8 mouse cellular contexts compared by ENCODE assay signal in the genomic region with DNA sequence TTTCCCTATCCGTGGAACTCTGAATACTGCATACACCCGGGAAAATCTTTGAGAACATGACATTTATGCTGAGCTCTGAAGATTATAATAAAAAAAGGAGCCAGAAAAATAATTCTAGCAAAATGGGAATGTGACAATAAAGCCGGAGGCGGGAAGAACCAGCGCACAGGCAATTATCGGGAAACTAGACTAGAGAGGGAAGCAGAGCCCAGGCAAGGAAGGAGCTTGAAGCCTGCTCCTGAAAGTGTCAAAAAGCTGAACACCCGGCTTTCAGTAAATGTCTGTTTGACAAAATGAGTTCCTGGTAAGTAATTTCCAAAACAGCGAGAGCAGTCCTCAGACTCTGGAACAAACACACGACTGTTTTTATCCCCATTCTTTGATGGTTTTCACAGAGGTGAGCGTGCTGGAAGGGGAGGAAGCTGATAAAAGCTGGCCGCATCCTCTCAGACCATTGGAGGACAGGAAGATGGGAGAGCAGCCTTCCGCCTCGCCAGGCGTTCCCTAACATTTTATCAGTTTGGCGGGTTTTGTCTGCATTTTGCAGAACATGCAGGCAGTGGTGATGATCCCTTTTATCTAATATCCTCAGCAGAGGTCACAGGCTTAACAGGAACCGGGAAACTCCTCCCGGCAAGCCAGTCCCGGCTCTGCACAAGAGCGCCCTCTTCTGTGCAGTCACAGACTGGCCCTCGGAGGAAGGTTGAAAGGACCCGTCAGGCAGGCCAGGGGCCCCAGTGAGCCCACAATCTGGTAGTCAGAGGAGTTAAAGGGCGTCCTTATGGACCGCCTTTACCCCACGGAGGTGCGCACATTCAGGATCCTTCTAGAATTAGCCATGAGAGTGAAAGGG.
A peak's percentile ranks its signal among the peaks of the same experiment; 100 is the strongest.
DNase-seq lines count a peak whose midpoint lies in the region; ATAC-seq lines count a peak whose summit lies in the region.

No protein-coding gene starts in this region.

- peak overlapping the region; percentile 36 for H3K4me2 ChIP-seq in intestine, embryonic 16.5 days (ENCODE audit: low read depth, low read length)

- intact Hi-C loops in left cerebral cortex, postnatal 25 days (cut with DNase I): loop anchor here (1.0 to 10.0 kb wide), 3 partner anchors 198 to 793 kb away; no protein-coding TSS in a partner anchor

- WGBS in intestine, embryonic 16.5 days: 23% methylated on average over 25 of the region's 25 CpGs
- WGBS in midbrain, embryonic 10.5 days: 24% methylated on average over 25 of the region's 25 CpGs

- H3K4me1 ChIP-seq in intestine, embryonic 16.5 days (ENCODE audit: control insufficient read depth, insufficient read depth, low read length): no peaks in the 10 kb centered on the region
- H3K4me1 ChIP-seq in midbrain, embryonic 10.5 days: peaks cover 19% of the 10 kb centered on the region

- no peaks in the 10 kb centered on the region for H3K27me3 ChIP-seq in intestine, embryonic 16.5 days (replicated peaks; ENCODE audit: control insufficient read depth, insufficient read depth, low read length)
- H3K27me3 ChIP-seq in midbrain, embryonic 10.5 days (ENCODE audit: low read depth, poor library complexity, severe bottlenecking): no peaks in the 10 kb centered on the region

- ATAC-seq in granulocyte monocyte progenitor cell, adult 5-6 weeks (replicated peaks; ENCODE audit: poor library complexity, severe bottlenecking): peak; percentile 85
- ATAC-seq in intestine, embryonic 16.5 days: peak; percentile 62

- peak overlapping the region; percentile 11 for H3K4me3 ChIP-seq in intestine, embryonic 16.5 days (ENCODE audit: low read length)
- H3K4me3 ChIP-seq in midbrain, embryonic 10.5 days: peak overlapping the region; percentile 42

- H3K9ac ChIP-seq in intestine, embryonic 16.5 days (ENCODE audit: low read depth, low read length): peak overlapping the region; percentile 42; the same call in 1 of the 2 replicates

- no peaks in the 10 kb centered on the region for H3K36me3 ChIP-seq in intestine, embryonic 16.5 days (ENCODE audit: control insufficient read depth, insufficient read depth, low read length)
- H3K36me3 ChIP-seq in midbrain, embryonic 10.5 days: no peaks in the 10 kb centered on the region

- peak; percentile 75 for DNase-seq in adrenal gland, adult 2 months
- peak; percentile 84 for DNase-seq in embryo, embryonic 11 days
- peak; percentile 58 to 68 for DNase-seq in left cerebral cortex, postnatal 25 days (ENCODE audit: low spot score in 2 of 2)
- peak; percentile 82 for DNase-seq in midbrain, embryonic 10.5 days (ENCODE audit: low spot score)
- DNase-seq in skeletal muscle tissue, adult 2 months (ENCODE audit: low read depth, low spot score): peak; percentile 68
- peak; percentile 70 for DNase-seq in yolk sac, embryonic 10.5 days (ENCODE audit: low spot score)

- no peak overlapping the region for H3K27ac ChIP-seq in intestine, embryonic 16.5 days (ENCODE audit: low read length)
- H3K27ac ChIP-seq in midbrain, embryonic 10.5 days (replicated peaks): peak overlapping the region; percentile 76

- no peaks in the 10 kb centered on the region for H3K9me3 ChIP-seq in intestine, embryonic 16.5 days (ENCODE audit: control insufficient read depth, low read length)
- H3K9me3 ChIP-seq in midbrain, embryonic 10.5 days (replicated peaks): no peaks in the 10 kb centered on the region
